Mouse (Mus musculus) cerebellum, postnatal 14 days (tissue): ENCODE results near the gene Tmigd1.

Source experiments
- DNase-seq, 2 experiments: peaks; one replicate each; pipeline ENCODE4 v3.0.0; 2021; ENCODE audit warnings: mixed read lengths in 2 of 2

Tmigd1 gene

DNA sequence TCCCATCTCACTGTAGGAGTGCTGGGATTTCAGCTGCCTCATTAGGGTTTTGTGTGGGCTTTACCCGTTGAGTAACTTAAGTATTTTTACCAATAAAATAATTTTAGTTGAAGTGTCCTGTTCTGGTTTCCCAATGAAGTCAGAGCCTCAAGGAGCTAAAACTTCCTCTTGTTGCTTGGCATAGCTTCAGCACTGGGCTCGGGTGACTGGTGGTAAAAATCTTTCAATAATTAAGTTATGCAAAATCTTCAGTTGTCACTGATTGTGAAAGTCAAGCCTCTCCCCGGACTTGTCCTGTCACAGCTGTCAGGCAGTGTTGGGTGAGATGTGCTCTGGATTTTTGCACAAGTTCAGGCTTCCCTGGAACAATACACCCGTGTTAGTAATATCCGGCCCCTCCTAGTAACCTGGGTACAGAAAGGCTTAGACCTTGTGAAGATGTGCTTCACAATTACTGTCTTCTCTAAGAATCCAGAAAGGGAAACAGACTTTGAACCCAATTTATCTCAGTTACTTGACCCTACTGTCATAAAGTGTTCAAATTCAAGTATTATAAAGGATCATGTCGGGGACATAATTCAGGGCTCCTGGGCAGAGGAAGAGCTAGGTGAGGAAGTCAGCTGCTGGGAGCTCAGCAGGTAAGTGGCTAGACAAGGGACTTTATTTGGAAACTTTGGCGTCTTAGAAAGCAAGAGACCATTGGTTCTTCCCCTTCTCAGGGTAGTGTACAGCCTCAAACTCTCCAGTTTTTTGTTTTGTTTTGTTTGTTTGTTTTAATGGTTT lies at the start of gene Tmigd1:
Gene Tmigd1 (plus strand): TSS at position 581 of the 783 bp plus-strand sequence.
- DNase-seq: no peak

- no peak for DNase-seq
Measured at GRCm38 (mm10) chr11:76854475-76855341, 47.3 kb upstream of the Tmigd1 start.

DNA sequence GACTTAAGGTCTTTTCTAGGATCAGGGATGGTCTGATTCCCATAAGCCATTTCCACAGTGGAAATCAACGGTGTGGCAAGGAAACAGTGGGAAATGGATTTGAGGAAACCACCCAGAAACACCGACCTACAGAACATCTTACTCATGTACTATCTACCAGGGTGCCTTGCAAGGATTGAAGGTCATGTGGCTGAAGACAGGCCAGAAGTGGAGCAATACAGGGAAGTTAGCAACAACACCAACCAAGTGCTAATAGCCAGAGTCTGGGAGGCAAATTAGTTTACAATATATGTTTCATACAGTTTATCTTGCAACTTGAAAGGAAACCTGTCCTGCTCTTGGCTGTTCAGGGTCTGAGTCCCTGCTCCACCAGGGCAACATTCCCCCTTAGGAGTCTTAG lies 45.4 kb upstream of the Tmigd1 start:
- DNase-seq: no peak

GRCm38 (mm10) chr11:76857111-76857510 lies 44.8 kb upstream of the Tmigd1 start:
- DNase-seq: peak in 1 of 2 experiments; percentile 27

DNA sequence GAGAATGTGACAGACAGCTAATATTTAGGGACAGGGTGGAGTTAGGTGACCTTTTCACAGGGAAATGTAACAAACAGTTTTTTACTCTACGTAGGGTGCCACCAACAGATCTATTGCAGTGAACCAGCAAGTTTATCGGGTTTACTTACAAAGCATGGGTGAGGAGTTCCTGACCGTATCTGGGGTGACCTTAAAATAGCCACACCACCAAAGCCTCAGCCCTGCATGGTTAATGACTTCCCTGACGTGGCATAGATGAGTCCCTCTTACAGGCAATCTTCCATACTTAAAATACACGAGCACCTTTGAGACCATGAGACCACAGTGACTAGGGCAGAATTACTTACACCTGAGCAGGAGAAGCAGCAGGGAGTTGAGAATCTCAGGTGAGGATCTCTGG lies 43.2 kb upstream of the Tmigd1 start:
- DNase-seq: no peak

- DNase-seq: no peak
Measured at GRCm38 (mm10) chr11:76859261-76859660, 42.7 kb upstream of the Tmigd1 start.

DNA sequence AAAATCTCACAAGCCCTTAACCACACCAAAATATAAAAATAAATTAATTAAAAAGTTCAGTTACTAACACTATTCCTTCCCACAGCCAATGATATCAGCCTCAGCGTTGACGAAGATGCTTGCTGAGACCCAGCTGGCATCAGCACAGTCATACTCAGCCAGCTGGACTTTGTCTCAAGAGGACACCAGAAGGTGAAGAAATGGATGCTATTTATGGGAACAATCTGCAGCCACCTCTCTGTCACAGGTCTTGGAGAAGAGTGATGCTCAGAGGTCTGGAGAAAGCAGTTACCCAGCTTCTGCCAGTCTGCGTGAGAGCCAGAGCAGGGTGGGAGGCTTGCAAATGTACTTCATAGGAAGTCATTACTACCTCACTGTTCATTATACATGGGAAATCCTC lies 40.8 kb upstream of the Tmigd1 start:
- peak; percentile 69 to 79 for DNase-seq

- no peak for DNase-seq
Measured at GRCm38 (mm10) chr11:76872556-76873234, 29.3 kb upstream of the Tmigd1 start.

DNA sequence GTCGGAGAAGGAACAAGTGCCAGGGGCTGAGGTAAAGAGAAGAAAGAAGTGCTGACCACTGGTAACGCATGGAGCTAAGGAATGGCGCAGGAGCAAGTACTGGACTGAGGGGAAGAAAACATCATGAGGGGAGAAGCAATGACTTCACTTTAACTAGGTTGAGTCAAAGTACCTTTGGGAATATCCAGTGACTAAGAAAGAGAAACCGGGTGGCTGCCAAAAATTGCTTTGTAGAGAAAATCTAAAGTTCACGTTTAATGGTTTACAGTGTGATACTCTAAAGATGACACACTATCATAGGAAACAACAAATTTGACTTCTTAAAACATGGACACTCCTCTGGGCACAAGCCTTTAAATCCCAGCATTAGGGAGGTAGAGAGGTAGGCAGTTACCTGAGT lies 28.1 kb upstream of the Tmigd1 start:
- DNase-seq: no peak

DNA sequence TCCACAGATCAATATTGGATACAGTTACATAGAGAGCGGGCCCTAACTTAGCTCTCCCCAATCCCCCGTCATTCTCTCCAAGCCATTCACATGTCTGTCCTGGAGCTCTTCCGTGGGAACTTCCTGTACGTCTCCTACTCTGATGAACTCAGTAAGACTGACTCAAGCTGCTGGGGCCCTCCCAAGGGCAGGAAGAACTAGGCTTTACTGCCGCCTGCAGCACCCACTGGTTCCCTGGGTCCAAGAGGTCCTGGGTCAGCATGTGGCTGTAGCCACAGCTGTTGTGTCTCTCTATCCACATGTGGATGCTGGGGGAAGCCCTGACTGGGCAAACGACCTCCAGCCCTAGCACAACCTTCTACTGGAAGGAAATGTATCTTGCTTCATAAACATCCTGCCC lies 27.2 kb upstream of the Tmigd1 start:
- no peak for DNase-seq

DNA sequence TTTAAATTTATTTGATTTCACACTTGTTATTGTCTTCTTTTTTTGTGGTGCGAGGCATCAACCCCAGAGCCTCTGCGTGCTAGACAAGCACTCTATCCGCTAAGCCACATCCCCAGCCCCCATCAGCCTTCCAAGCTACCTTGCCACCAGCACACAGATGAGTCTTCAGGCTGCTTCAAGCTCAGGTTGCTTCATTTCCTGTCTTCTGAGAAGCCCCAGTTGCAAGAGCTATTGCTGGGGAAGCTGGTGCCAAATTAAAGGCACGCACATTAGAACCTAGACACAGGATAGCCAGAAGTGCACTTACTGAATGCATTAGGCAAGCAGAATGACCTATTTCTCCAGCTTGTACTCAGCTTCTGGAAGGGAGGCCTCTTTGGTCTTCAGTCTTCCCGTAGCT lies 22.1 kb upstream of the Tmigd1 start:
- DNase-seq: no peak

- no peak for DNase-seq
Measured at GRCm38 (mm10) chr11:76884451-76884850, 17.5 kb upstream of the Tmigd1 start.

- DNase-seq: no peak
Measured at GRCm38 (mm10) chr11:76889339-76890164, 12.4 kb upstream of the Tmigd1 start.

- DNase-seq: no peak
Measured at GRCm38 (mm10) chr11:76891171-76891570, 10.8 kb upstream of the Tmigd1 start.

DNA sequence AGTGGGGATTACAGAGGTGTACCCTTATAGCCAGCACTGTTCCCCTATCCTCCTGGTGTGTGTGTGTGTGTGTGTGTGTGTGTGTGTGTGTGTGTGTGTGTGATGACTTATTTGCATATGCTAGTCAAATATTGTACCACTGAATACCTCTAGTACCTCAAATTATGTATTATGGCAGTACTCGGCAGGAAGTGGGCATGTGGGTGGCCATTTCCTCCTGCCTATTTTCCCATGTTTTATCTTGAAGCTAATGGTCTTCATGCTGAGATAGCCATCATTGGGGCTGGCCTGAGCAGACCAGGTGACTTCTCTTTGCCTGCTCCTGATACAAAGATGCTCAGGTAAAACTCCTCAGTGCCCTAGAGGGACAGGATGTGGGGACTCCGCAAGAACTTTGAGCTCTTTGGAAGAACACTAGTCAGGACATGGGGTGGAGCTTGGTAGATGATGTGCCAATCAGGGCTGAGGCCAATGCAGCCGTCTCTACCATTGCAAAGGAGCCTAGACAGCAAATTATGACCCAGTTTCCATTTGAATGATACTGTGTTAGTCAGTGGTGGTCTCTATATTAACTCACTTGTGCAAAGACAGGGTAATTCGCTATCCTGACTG lies 10.1 kb upstream of the Tmigd1 start:
- DNase-seq: no peak

GRCm38 (mm10) chr11:76892972-76893371 lies 9.0 kb upstream of the Tmigd1 start:
- no peak for DNase-seq

DNA sequence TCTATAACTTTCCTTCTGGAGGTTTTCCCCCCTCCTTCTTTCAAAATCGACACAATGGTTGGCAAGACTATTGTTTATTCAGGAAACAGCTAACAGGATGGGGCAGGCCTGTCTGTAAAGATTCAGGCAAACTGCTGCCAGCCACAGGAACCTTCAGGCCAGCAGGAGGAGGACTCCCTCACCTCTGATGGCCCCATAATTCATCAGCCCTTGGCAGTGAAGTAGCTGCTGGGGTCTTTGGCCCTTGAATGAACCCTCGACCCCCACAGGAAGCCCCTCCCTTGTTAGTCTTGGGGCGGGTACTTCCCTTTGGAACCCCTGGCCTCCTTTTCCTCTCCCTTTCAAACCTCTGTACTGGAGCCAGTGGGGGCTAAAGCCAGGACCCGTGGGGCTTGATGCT lies 8.4 kb upstream of the Tmigd1 start:
- no peak for DNase-seq

- peak; percentile 82 for DNase-seq
Measured at GRCm38 (mm10) chr11:76894240-76894639, 7.7 kb upstream of the Tmigd1 start.

GRCm38 (mm10) chr11:76896360-76896759 lies 5.6 kb upstream of the Tmigd1 start:
- DNase-seq: no peak

- no peak for DNase-seq
Measured at GRCm38 (mm10) chr11:76897126-76897525, 4.8 kb upstream of the Tmigd1 start.

DNA sequence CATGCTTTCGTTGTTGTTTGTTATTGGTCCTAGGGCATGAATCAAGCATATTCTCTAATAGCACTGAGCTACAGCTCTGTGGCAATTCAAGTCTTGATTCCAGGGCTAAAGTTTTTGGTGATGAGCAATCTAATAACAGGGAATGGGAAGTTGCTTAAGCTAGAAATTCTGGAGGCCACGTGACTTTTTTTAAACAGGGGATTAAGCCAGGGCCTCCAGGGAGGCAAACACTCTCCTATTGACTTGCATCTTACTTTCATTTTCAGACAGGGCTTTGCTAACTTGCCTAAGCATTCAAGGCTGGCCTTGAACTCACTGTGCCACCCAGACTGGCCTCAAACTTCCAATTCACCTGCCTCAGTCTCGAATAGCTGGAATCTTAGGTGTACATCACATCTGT lies 4.1 kb upstream of the Tmigd1 start:
- no peak for DNase-seq

GRCm38 (mm10) chr11:76898751-76899150 lies 3.2 kb upstream of the Tmigd1 start:
- no peak for DNase-seq
